Mouse (Mus musculus) liver, embryonic 13.5 days (tissue): ENCODE results near the gene Pprc1. TPM values are rescaled to one million over a fixed set of nuclear protein-coding genes. Genes with fewer than 3 reads are reported as not detected.

ENCODE experiments used
- polyA plus RNA-seq: library from polyadenylated mRNA; unstranded; fragments of >200 nt; fragmentation: Nextera tagmentation; extraction: Ambion mirVana; gene quantifications from 2 replicates; pipeline ENCODE4 v1.2.1, GENCODE M21; 2015

Gene Pprc1
- polyA plus RNA-seq, 1 experiment from 2014 or later = 19.5 TPM

Other genes with a start within 250 kb of the Pprc1 start
- gene Kcnip2, start 228.8 kb upstream of the Pprc1 start, polyA plus RNA-seq = 1.3 and 1.6 TPM in 2 replicates
- 4.3 and 5.6 TPM in 2 replicates for gene Armh3, start 46.4 kb upstream of the Pprc1 start, polyA plus RNA-seq
- 2.7 and 2.9 TPM in 2 replicates for gene Hps6, start 41.4 kb upstream of the Pprc1 start, polyA plus RNA-seq
- gene Ldb1, start 328 bp downstream of the Pprc1 start, polyA plus RNA-seq = 31.9 and 34.9 TPM in 2 replicates
- gene Nolc1, start 31.0 kb downstream of the Pprc1 start, polyA plus RNA-seq = 105 and 118 TPM in 2 replicates
- 0.07 TPM in 1 of 2 replicates, not detected in the other for gene Elovl3, start 87.0 kb downstream of the Pprc1 start, polyA plus RNA-seq
- 0.17 and 0.25 TPM in 2 replicates for gene Pitx3, start 103.4 kb downstream of the Pprc1 start, polyA plus RNA-seq
- 18.1 and 20.1 TPM in 2 replicates for gene Gbf1, start 107.6 kb downstream of the Pprc1 start, polyA plus RNA-seq